ENCODE assay signal across 42 mouse cellular contexts in genomic region chr3:98127775-98128174, GRCm38 (mm10). TPM values are rescaled to one million over a fixed set of nuclear protein-coding genes. Genes with fewer than 3 reads are reported as not detected.
"Had no signal": no experiment of that assay in that cellular context is flagged by ENCODE, and none has a peak within 500 bp of the region (broad histone marks: within the 10 kb centered on the region; RNA-seq: fewer than 3 reads in every experiment).

No protein-coding gene starts in this region.

- H3K9ac ChIP-seq: heart, embryonic 13.5 days; heart, embryonic 15.5 days; hindbrain, embryonic 12.5 days; hindbrain, embryonic 14.5 days; kidney, embryonic 15.5 days; limb, embryonic 13.5 days; limb, embryonic 15.5 days; liver, embryonic 12.5 days; liver, embryonic 14.5 days had no signal

- H3K9me3 ChIP-seq: heart, embryonic 13.5 days; heart, embryonic 15.5 days; hindbrain, embryonic 10.5 days; hindbrain, embryonic 12.5 days; kidney, embryonic 15.5 days; limb, embryonic 13.5 days; limb, embryonic 15.5 days; liver, embryonic 12.5 days had no signal

- H3K4me1 ChIP-seq: hindbrain, embryonic 10.5 days; hindbrain, embryonic 12.5 days; kidney, embryonic 15.5 days; limb, embryonic 13.5 days; limb, embryonic 15.5 days; liver, embryonic 12.5 days had no signal

- DNase-seq: gastrocnemius, postnatal 14 days; gastrocnemius, postnatal 36 days; heart, adult 11 months; heart, adult 2 months; heart, postnatal 14 days; heart, postnatal 36 days; kidney, adult 11 months; kidney, adult 2 months; kidney, adult 9 months; kidney, postnatal 14 days; kidney, postnatal 36 days; layer of hippocampus, adult 9-11 months; layer of hippocampus, postnatal 36 days; left cerebral cortex, postnatal 4 days had no signal

- H3K4me3 ChIP-seq: heart, adult 2 months; heart, embryonic 13.5 days; heart, embryonic 15.5 days; hindbrain, embryonic 10.5 days; hindbrain, embryonic 12.5 days; kidney, embryonic 15.5 days; limb, embryonic 13.5 days; limb, embryonic 15.5 days; liver, embryonic 12.5 days had no signal

- ATAC-seq: hindbrain, embryonic 16.5 days; intestine, embryonic 16.5 days; liver, embryonic 12.5 days had no signal

- H3K27ac ChIP-seq: heart, adult 2 months; heart, embryonic 13.5 days; heart, embryonic 15.5 days; hindbrain, embryonic 10.5 days; hindbrain, embryonic 12.5 days; hindbrain, embryonic 14.5 days; kidney, embryonic 15.5 days; kidney, postnatal 0 days; limb, embryonic 13.5 days; limb, embryonic 15.5 days; liver, embryonic 12.5 days; liver, embryonic 14.5 days had no signal

- H3K27me3 ChIP-seq: heart, embryonic 13.5 days; heart, embryonic 15.5 days; hindbrain, embryonic 12.5 days; kidney, embryonic 15.5 days; limb, embryonic 13.5 days; limb, embryonic 15.5 days; liver, embryonic 12.5 days had no signal

- H3K4me2 ChIP-seq: heart, embryonic 11.5 days; heart, embryonic 13.5 days; heart, embryonic 15.5 days; hindbrain, embryonic 12.5 days; hindbrain, embryonic 14.5 days; kidney, embryonic 15.5 days; limb, embryonic 13.5 days; limb, embryonic 15.5 days; liver, embryonic 12.5 days had no signal

RNA-seq across cellular contexts. Expression of gene Adam30, which starts 32.7 kb away (rescaled TPM):
- total RNA-seq: gastrocnemius, adult 18-20 months; gastrocnemius, adult 8-10 months; gastrocnemius, postnatal 14 days; gastrocnemius, postnatal 36 days; heart, adult 2 months; heart, postnatal 36 days; layer of hippocampus, adult 18-20 months; layer of hippocampus, postnatal 14 days; layer of hippocampus, postnatal 36 days; left cerebral cortex, adult 18-20 months; left cerebral cortex, adult 8-10 months; left cerebral cortex, postnatal 10 days; left cerebral cortex, postnatal 25 days; left cerebral cortex, postnatal 4 days; liver, adult 2 months had no signal
- polyA plus RNA-seq: heart, embryonic 11.5 days; heart, embryonic 13.5 days; heart, embryonic 15.5 days; heart, postnatal 0 days; hindbrain, embryonic 10.5 days; hindbrain, embryonic 12.5 days; hindbrain, embryonic 14.5 days; hindbrain, embryonic 16.5 days; intestine, embryonic 14.5 days; intestine, embryonic 16.5 days; kidney, adult 2 months; kidney, embryonic 15.5 days; kidney, postnatal 0 days; large intestine, adult 2 months; limb, embryonic 11.5 days; limb, embryonic 13.5 days; limb, embryonic 15.5 days; liver, adult 2 months; liver, embryonic 12.5 days; liver, embryonic 14.5 days; liver, embryonic 16.5 days had no signal
